Mouse (Mus musculus): Measurements from ENCODE around the gene Stard10.

Gene Stard10

GRCm38 (mm10) chr7:101330074-101330840 is 13.4 kb downstream of the Stard10 start:
- no peak for DNase-seq (ENCODE audit: low read depth, low spot score)

- DNase-seq (ENCODE audit: low read depth, low spot score): no peak
These were observed 13.9 kb downstream of the Stard10 start for GRCm38 (mm10) chr7:101330841-101331173.

- no peak for DNase-seq (ENCODE audit: low read depth, low spot score)
These were observed 15.4 kb downstream of the Stard10 start for GRCm38 (mm10) chr7:101332045-101332831.

- DNase-seq (ENCODE audit: low read depth, low spot score): no peak
These were observed 18.3 kb downstream of the Stard10 start for GRCm38 (mm10) chr7:101335228-101335627.

- no peak for DNase-seq (ENCODE audit: low read depth, low spot score)
These were observed 19.8 kb downstream of the Stard10 start for GRCm38 (mm10) chr7:101336686-101337085.

- no peak for DNase-seq (ENCODE audit: low read depth, low spot score)
These were observed 20.5 kb downstream of the Stard10 start for GRCm38 (mm10) chr7:101337401-101337800.

GRCm38 (mm10) chr7:101341405-101341804 is 24.5 kb downstream of the Stard10 start:
- no peak for DNase-seq (ENCODE audit: low read depth, low spot score)

GRCm38 (mm10) chr7:101343135-101343534 is 26.2 kb downstream of the Stard10 start:
- DNase-seq (ENCODE audit: low read depth, low spot score): no peak

- DNase-seq (ENCODE audit: low read depth, low spot score): no peak
These were observed 28.0 kb downstream of the Stard10 start for GRCm38 (mm10) chr7:101344892-101345291.

GRCm38 (mm10) chr7:101346991-101347390 is 30.1 kb downstream of the Stard10 start:
- no peak for DNase-seq (ENCODE audit: low read depth, low spot score)

- no peak for DNase-seq (ENCODE audit: low read depth, low spot score)
These were observed 30.9 kb downstream of the Stard10 start, which contains the start of gene Arap1 for GRCm38 (mm10) chr7:101347767-101348270. Gene Arap1, plus strand, starts transcription at chr7:101348067.

GRCm38 (mm10) chr7:101348312-101348711 is 31.4 kb downstream of the Stard10 start:
- DNase-seq (ENCODE audit: low read depth, low spot score): no peak

GRCm38 (mm10) chr7:101349861-101350260 is 33.0 kb downstream of the Stard10 start:
- DNase-seq (ENCODE audit: low read depth, low spot score): peak; percentile 44

- DNase-seq (ENCODE audit: low read depth, low spot score): no peak
These were observed 35.5 kb downstream of the Stard10 start for GRCm38 (mm10) chr7:101352404-101352803.

GRCm38 (mm10) chr7:101354423-101354822 is 37.5 kb downstream of the Stard10 start:
- no peak for DNase-seq (ENCODE audit: low read depth, low spot score)

GRCm38 (mm10) chr7:101355551-101356100 is 38.7 kb downstream of the Stard10 start:
- DNase-seq (ENCODE audit: low read depth, low spot score): no peak

GRCm38 (mm10) chr7:101356868-101357267 is 40.0 kb downstream of the Stard10 start:
- no peak for DNase-seq (ENCODE audit: low read depth, low spot score)

- no peak for DNase-seq (ENCODE audit: low read depth, low spot score)
These were observed 43.5 kb downstream of the Stard10 start for GRCm38 (mm10) chr7:101360406-101360805.

- no peak for DNase-seq (ENCODE audit: low read depth, low spot score)
These were observed 44.1 kb downstream of the Stard10 start for GRCm38 (mm10) chr7:101361021-101361420.

GRCm38 (mm10) chr7:101361767-101362166 is 44.9 kb downstream of the Stard10 start:
- DNase-seq (ENCODE audit: low read depth, low spot score): no peak

GRCm38 (mm10) chr7:101362791-101363191 is 45.9 kb downstream of the Stard10 start:
- no peak for DNase-seq (ENCODE audit: low read depth, low spot score)

- DNase-seq (ENCODE audit: low read depth, low spot score): no peak
These were observed 47.0 kb downstream of the Stard10 start for GRCm38 (mm10) chr7:101363914-101364313.

Data from telencephalon, adult 2 months (tissue).